Mouse (Mus musculus) erythroblast, embryonic 14.5 days (primary cell): ENCODE data around the gene Plekhg4.

Experiments
- GATA1 ChIP-seq: IDR thresholded peaks from 2 replicates; pipeline ENCODE4 v1.6.1; 2012; ENCODE audit warnings: low read length, inconsistent platforms, mixed read lengths
- TAL1 ChIP-seq: IDR thresholded peaks from 3 replicates; pipeline ENCODE4 v1.6.1; 2012; ENCODE audit warnings: low read length, inconsistent platforms, mixed read lengths

- no peak for TF ChIP-seq GATA1
- no peak for TF ChIP-seq TAL1
Measured at GRCm38 (mm10) chr8:105348450-105349095, 24.5 kb upstream of the Plekhg4 start, which contains the start of gene Slc9a5.
